Mouse (Mus musculus): ENCODE measurements around the gene Cers1. TPM values are rescaled to one million over a fixed set of nuclear protein-coding genes. Genes with fewer than 3 reads are reported as not detected.

Gene Cers1
- 15.3 and 17.1 TPM in 2 replicates for polyA plus RNA-seq (2016; fragmentation: Nextera tagmentation; extraction: Ambion mirVana)

- H3K9me3 ChIP-seq, result no peaks in the 10 kb centered on the region
- peaks cover 30% of the 10 kb centered on the region for H3K36me3 ChIP-seq
- peaks cover 38% of the 10 kb centered on the region for H3K4me1 ChIP-seq
- H3K9ac ChIP-seq (replicated peaks), result peak within 1 kb of the TSS; percentile 80
- peak within 1 kb of the TSS; percentile 92 for H3K27ac ChIP-seq (replicated peaks)
- peaks cover 10% of the 10 kb centered on the region for H3K27me3 ChIP-seq
- H3K4me2 ChIP-seq (replicated peaks), result peak within 1 kb of the TSS; percentile 72
- peak within 1 kb of the TSS; percentile 55 for H3K4me3 ChIP-seq
- 2% methylated on average over 64 of the region's 66 CpGs for WGBS
- peak; percentile 59 for ATAC-seq (ENCODE audit: low FRiP score, low read depth)
Measured at GRCm38 (mm10) chr8:70315624-70316510, at the start of gene Cers1. TSS of gene Cers1 (plus strand) at chr8:70315775.

DNA sequence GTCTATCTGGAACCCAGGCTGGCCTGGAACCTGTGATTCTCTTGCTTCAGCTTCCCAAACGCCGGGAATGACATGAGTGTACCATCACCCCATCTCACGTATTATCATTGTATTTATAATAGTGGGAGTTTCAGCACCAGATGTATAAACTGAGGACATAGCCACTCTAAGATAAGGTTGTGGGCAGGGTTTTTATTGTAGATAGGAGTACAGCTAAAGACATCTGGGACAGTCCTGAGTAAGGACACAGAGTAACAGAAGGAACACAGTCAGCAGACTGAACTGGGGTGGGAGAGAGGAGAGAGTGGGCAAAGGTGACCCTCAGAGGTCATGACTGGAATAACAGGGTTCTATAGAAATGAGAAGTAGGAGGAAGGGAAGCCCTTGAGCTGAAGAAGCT lies 47.9 kb upstream of the Cers1 start:
- no peaks in the 10 kb centered on the region for H3K4me1 ChIP-seq
- no peaks in the 10 kb centered on the region for H3K9me3 ChIP-seq
- peaks cover 40% of the 10 kb centered on the region for H3K36me3 ChIP-seq
- H3K27me3 ChIP-seq, result no peaks in the 10 kb centered on the region
- H3K27ac ChIP-seq (replicated peaks), result no peak overlapping the region
- no peak for ATAC-seq (ENCODE audit: low FRiP score, low read depth)
- no peak overlapping the region for H3K4me2 ChIP-seq (replicated peaks)
- H3K9ac ChIP-seq (replicated peaks), result no peak overlapping the region
- 91% methylated on average over 3 of the region's 3 CpGs for WGBS
- no peak overlapping the region for H3K4me3 ChIP-seq

DNA sequence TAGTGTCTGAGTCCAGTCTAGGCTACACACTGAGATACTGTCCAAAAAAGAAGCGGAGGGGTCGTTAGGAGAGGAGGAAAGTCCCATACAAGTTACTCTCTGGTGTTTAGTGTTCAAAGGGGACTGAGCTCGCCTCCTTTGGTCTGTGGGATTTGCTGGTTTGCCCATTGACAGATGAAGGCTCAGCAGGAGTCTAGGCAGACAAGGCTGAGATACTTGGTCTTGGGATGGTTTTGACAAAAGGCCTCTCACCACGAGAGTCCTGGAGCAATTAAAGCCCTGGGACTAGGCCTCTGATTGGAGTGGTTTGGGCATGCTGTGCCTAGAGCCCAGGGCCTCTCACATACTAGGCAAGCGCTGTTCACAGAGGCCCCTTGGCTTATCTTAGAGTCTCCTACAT lies 47.3 kb upstream of the Cers1 start:
- peaks cover 34% of the 10 kb centered on the region for H3K36me3 ChIP-seq
- H3K27me3 ChIP-seq, result no peaks in the 10 kb centered on the region
- no peaks in the 10 kb centered on the region for H3K9me3 ChIP-seq
- no peak overlapping the region for H3K4me3 ChIP-seq
- ATAC-seq (ENCODE audit: low FRiP score, low read depth), result no peak
- no peak overlapping the region for H3K27ac ChIP-seq (replicated peaks)
- WGBS, result 41% methylated on average over 5 of the region's 5 CpGs
- no peak overlapping the region for H3K9ac ChIP-seq (replicated peaks)
- no peaks in the 10 kb centered on the region for H3K4me1 ChIP-seq
- no peak overlapping the region for H3K4me2 ChIP-seq (replicated peaks)

- no peak for ATAC-seq (ENCODE audit: low FRiP score, low read depth)
- 59% methylated on average over 11 of the region's 11 CpGs for WGBS
- Histone ChIP-seq H3K9me3 (no peaks in the 10 kb centered on the region), H3K4me3 (no peak overlapping the region), H3K27ac (replicated peaks) (no peak overlapping the region), H3K36me3 (peaks cover 27% of the 10 kb centered on the region), H3K4me2 (replicated peaks) (no peak overlapping the region), H3K27me3 (no peaks in the 10 kb centered on the region), H3K4me1 (no peaks in the 10 kb centered on the region), H3K9ac (replicated peaks) (no peak overlapping the region)
Measured at GRCm38 (mm10) chr8:70268799-70269565, 46.6 kb upstream of the Cers1 start.

- H3K27ac ChIP-seq (replicated peaks), result no peak overlapping the region
- H3K27me3 ChIP-seq, result no peaks in the 10 kb centered on the region; the same call in 1 of the 2 replicates
- H3K9me3 ChIP-seq, result peaks cover 3% of the 10 kb centered on the region; the same call in 1 of the 2 replicates
- no peak overlapping the region for H3K4me2 ChIP-seq (replicated peaks)
- no peak overlapping the region for H3K4me3 ChIP-seq
- H3K4me1 ChIP-seq, result no peaks in the 10 kb centered on the region
- H3K36me3 ChIP-seq, result no peaks in the 10 kb centered on the region
- no peak overlapping the region for H3K9ac ChIP-seq (replicated peaks)
- 91% methylated on average over 3 of the region's 3 CpGs for WGBS
- ATAC-seq (ENCODE audit: low FRiP score, low read depth), result no peak
Measured at GRCm38 (mm10) chr8:70272949-70273348, 42.6 kb upstream of the Cers1 start.

DNA sequence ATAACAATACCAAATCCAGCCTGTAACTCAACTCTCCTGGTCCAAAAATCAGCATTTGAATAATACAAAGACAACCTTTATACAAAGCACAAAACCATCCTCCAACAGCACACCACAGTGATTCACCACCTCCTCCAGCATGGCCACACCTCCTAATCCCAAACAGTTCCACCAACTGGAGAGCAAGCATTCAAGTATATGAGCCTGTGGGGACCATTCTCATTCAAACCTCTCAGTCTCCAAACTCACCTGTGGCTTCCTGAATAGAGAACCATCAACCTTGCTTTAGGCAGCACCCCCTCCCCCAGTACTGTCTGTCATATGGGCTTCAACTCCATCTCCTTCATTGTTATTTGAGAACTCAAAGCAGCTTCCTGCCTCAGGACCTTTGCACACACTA lies 41.2 kb upstream of the Cers1 start:
- no peak overlapping the region for H3K4me2 ChIP-seq (replicated peaks)
- H3K9ac ChIP-seq (replicated peaks), result no peak overlapping the region
- H3K36me3 ChIP-seq, result no peaks in the 10 kb centered on the region
- H3K4me3 ChIP-seq, result no peak overlapping the region
- peaks cover 3% of the 10 kb centered on the region; the same call in 1 of the 2 replicates for H3K9me3 ChIP-seq
- H3K27ac ChIP-seq (replicated peaks), result no peak overlapping the region
- ATAC-seq (ENCODE audit: low FRiP score, low read depth), result no peak
- H3K4me1 ChIP-seq, result 0 out of 2 replicates have a peak, but pooled peaks cover 2% of the 10 kb centered on the region
- no peaks in the 10 kb centered on the region; the same call in 1 of the 2 replicates for H3K27me3 ChIP-seq

GRCm38 (mm10) chr8:70276476-70276875 lies 39.1 kb upstream of the Cers1 start:
- Histone ChIP-seq H3K9ac (replicated peaks) (no peak overlapping the region), H3K36me3 (no peaks in the 10 kb centered on the region), H3K4me2 (replicated peaks) (no peak overlapping the region), H3K4me3 (no peak overlapping the region), H3K27ac (replicated peaks) (no peak overlapping the region), H3K9me3 (peaks cover 3% of the 10 kb centered on the region; the same call in 1 of the 2 replicates), H3K4me1 (0 out of 2 replicates have a peak, but pooled peaks cover 2% of the 10 kb centered on the region), H3K27me3 (no peaks in the 10 kb centered on the region; the same call in 1 of the 2 replicates)
- ATAC-seq (ENCODE audit: low FRiP score, low read depth), result no peak
- WGBS, result 88% methylated on average over 3 of the region's 3 CpGs

DNA sequence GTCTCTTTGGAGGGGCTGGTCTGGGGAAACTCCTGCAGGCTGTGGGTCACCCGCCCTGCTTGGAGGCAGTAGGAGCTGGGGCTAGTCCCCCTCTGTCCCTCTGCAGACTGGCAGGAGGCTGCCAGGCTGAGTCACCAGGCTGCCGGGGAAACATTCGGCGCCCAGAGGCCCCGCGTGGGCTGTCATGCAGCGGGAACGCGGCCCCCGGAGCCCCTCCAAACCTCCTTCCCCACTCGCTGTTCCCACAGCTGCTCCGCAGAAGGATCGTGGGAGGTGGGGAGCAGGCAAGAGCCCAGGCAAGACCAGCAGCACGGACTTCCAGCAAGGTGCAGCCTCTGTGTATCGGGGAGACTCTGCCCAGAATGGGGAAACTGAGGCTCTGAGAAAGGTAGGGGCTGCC lies 37.4 kb upstream of the Cers1 start:
- no peak for ATAC-seq (ENCODE audit: low FRiP score, low read depth)
- 0 out of 2 replicates have a peak, but pooled peaks cover 2% of the 10 kb centered on the region for H3K4me1 ChIP-seq

DNA sequence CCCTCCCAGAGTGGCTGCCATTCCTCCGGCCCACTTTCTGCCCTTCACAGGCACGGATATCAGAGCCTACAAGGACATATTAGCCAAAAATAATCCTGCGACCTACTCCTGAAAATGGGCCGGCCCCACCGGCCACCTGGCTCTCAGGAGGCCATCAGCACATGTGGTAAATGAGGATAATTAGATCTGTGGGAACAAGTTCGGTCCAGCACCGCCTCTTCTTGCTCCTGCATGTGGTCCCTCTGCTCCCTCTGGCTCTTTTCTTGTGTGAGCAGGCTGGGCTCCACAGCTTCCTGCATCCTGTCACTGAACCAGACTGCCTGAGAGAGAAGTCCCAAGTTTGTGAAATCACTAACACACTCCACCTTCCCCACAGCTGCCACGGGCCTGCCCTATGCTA lies 36.3 kb upstream of the Cers1 start:
- Histone ChIP-seq H3K4me3 (no peak overlapping the region), H3K9ac (replicated peaks) (no peak overlapping the region), H3K4me1 (peaks cover 9% of the 10 kb centered on the region), H3K27ac (replicated peaks) (no peak overlapping the region), H3K9me3 (peaks cover 3% of the 10 kb centered on the region; the same call in 1 of the 2 replicates), H3K4me2 (replicated peaks) (no peak overlapping the region), H3K36me3 (no peaks in the 10 kb centered on the region), H3K27me3 (no peaks in the 10 kb centered on the region; the same call in 1 of the 2 replicates)
- WGBS, result 75% methylated on average over 8 of the region's 8 CpGs
- no peak for ATAC-seq (ENCODE audit: low FRiP score, low read depth)

More for the DNA sequence above, 37.4 kb upstream of the Cers1 start:
- 69% methylated on average over 15 of the region's 15 CpGs for WGBS
- no peak overlapping the region for H3K9ac ChIP-seq (replicated peaks)
- H3K4me2 ChIP-seq (replicated peaks), result no peak overlapping the region
- no peak overlapping the region for H3K27ac ChIP-seq (replicated peaks)
- H3K9me3 ChIP-seq, result peaks cover 3% of the 10 kb centered on the region; the same call in 1 of the 2 replicates
- H3K27me3 ChIP-seq, result no peaks in the 10 kb centered on the region; the same call in 1 of the 2 replicates
- no peaks in the 10 kb centered on the region for H3K36me3 ChIP-seq
- H3K4me3 ChIP-seq, result no peak overlapping the region

DNA sequence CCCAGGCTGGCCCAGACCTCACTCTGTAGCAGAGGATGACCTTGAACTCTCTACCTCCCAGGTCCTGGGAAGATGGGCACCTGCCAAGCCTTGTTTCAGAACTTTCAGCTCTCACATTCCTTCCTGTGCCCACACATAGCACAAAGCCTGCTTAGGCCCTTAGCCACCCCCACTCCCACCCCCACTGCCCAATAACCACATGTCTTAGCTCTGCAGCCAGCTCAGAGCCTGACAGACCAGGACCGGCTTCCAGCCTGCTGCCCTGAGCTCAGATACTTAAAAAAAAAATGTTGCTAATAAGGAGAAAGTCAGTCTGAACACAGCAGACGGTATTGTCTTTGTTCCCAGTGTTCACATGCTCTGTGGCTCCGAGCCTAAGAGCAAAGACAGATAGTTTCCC lies 34.6 kb upstream of the Cers1 start:
- H3K27ac ChIP-seq (replicated peaks), result no peak overlapping the region
- H3K27me3 ChIP-seq, result no peaks in the 10 kb centered on the region; the same call in 1 of the 2 replicates
- H3K9me3 ChIP-seq, result no peaks in the 10 kb centered on the region
- H3K36me3 ChIP-seq, result peaks cover 14% of the 10 kb centered on the region
- ATAC-seq (ENCODE audit: low FRiP score, low read depth), result no peak
- no peak overlapping the region for H3K4me3 ChIP-seq
- no peak overlapping the region for H3K9ac ChIP-seq (replicated peaks)
- WGBS, result 48% methylated on average over 3 of the region's 3 CpGs
- H3K4me2 ChIP-seq (replicated peaks), result no peak overlapping the region
- peaks cover 15% of the 10 kb centered on the region for H3K4me1 ChIP-seq

DNA sequence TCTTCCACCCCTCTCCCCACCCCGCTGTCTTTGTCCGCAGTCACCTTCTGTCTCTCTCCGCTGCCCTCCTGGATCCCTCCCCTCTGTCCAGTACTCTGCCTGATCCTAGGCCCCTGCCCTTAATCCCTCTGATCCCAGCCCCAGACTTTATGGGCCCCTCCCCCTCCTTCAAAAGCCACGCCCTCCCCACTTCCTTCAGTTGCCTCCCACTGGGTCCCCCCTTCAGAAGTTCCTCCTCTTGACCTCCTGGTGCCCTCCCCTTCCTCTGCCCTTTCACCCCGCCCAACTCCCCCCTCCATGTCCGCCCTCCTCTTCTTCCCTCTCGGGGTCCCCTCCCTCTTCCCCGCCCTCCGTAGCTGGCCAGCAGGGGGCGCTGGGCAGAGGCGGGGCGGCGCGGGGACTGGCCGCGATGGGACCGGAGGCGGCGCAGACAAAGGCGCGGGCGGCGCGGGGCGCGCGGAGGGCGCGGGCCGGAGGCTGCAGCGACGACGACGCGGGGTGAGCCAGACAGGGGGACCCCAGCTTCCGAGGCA lies 32.9 kb upstream of the Cers1 start, which contains the start of gene Homer3:
Homer3 (plus strand) TSS at position 225 of the 533 bp plus-strand sequence.
- H3K9me3 ChIP-seq, result peaks cover 4% of the 10 kb centered on the region; the same call in 1 of the 2 replicates
- no peaks in the 10 kb centered on the region; the same call in 1 of the 2 replicates for H3K27me3 ChIP-seq
- 2% methylated on average over 35 of the region's 36 CpGs for WGBS
- peak within 1 kb of the TSS; percentile 79 for H3K27ac ChIP-seq (replicated peaks)
- peaks cover 15% of the 10 kb centered on the region for H3K4me1 ChIP-seq
- peak; percentile 90 for ATAC-seq (ENCODE audit: low FRiP score, low read depth)
- H3K4me2 ChIP-seq (replicated peaks), result peak within 1 kb of the TSS; percentile 85
- H3K36me3 ChIP-seq, result peaks cover 30% of the 10 kb centered on the region
- peak within 1 kb of the TSS; percentile 71 for H3K4me3 ChIP-seq
- H3K9ac ChIP-seq (replicated peaks), result peak within 1 kb of the TSS; percentile 93

All from midbrain, embryonic 12.5 days (tissue).